Mouse (Mus musculus): ENCODE data around the gene Igsf21.

Igsf21 gene

DNA sequence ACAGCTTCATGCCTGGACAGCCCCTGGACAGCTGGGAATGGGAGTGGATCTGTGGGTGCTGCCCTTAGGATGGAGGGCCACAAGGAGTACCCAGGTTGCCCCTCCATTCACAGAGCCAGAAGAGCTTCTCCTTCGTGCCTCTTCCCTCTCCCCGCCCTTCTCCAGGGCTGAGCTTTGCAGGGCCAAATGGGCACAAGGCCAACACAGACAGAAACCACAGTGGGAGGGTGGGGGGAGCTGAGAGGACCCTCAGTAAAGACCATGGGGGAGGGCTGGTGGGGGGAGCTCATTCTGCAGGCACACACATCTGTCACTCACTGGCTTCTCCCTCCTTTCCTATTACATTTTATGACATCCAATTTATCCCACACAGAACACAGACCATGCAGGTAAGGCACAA, 151.7 kb downstream of the Igsf21 start:
- peak in 1 of 2 experiments; percentile 44 for DNase-seq

DNA sequence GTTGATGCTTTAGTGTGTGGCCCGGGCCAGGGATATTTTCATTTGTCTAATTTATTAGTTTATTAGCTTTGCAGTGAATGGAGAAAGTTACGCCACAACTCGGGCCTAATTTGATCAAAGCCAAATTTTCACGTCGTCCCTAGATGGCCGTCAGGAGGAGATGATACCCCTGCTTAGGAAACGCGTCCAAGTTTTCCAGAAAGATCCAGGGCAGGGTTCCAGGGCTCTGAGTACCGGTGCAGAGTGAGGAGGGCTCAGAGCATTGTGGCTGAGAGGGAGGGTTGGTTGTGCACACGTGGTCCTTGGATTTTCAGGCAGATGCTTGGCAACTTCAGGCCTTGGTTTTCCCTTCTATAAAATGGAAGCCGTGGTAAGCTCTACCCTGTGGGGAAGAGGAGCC, 154.2 kb downstream of the Igsf21 start:
- peak in 1 of 2 experiments; percentile 49 for DNase-seq

- no peak for DNase-seq
These were observed 154.9 kb downstream of the Igsf21 start for GRCm38 (mm10) chr4:140091693-140092092.

DNA sequence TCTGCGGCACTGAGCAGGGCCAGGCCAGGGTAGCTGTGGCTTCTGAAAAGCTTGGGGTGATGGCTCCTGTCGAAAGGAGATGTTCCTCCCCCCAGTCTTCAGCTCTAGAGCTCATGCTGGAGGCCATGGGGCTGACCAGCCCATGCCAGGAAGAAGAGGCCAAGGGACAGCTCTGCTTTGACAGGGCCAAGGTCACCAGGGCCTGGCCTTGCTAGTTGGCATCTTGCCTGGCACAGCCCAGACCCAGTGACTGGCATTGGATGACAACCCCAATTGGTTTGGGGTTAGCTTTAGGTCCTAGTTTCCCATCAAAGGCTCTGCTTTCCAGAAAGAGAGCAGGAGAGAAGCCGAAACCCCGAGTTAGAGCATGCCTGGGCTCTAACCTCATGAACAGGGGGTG, 156.9 kb downstream of the Igsf21 start:
- DNase-seq = no peak

- DNase-seq = no peak
These were observed 157.7 kb downstream of the Igsf21 start for GRCm38 (mm10) chr4:140088711-140089440.

GRCm38 (mm10) chr4:140086192-140086591, 160.4 kb downstream of the Igsf21 start:
- DNase-seq = peak in 1 of 2 experiments; percentile 51

- DNase-seq = peak; percentile 76 to 82
These were observed 162.0 kb downstream of the Igsf21 start for GRCm38 (mm10) chr4:140084521-140085011.

DNA sequence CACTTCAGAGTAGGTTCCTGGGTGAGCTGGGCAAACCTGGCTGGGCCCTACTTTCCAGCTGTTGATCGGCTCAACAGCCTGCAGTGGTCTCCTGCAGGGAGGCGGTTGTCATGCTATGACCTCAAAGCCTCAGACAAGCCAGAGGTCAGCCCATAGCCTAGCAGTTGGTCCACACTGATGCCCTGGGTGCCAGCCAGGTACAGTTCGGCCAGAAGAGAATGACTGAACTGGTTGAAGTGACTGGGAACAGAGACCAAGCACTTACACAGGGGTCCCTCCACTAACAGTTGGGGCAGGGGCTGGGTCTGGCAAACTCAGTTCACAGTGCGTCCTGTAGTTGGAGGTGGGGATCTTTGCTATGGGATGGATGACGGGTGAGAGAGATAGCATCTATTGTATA, 162.5 kb downstream of the Igsf21 start:
- DNase-seq = peak in 1 of 2 experiments; percentile 40

GRCm38 (mm10) chr4:140078416-140078815, 168.2 kb downstream of the Igsf21 start:
- no peak for DNase-seq

DNA sequence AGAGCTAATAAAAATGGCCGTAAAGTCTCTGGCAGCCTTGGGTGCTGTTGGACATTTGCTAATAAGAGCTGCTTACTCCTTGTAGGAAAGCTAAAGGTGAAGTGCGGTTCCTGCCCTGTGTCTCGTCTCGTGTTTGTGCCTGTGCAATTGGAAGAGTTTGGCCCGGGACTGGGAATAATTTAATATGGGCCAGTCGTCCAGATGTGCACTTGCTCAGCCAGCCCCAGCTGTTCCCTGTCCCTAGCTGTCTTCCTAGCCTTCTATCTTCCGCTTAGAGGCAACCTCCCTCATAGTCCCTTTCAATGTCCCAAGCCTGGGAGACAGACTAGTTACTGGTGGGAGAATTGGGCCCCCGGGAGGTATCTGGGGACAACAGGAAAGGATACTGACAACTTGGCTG, 169.0 kb downstream of the Igsf21 start:
- no peak for DNase-seq

DNA sequence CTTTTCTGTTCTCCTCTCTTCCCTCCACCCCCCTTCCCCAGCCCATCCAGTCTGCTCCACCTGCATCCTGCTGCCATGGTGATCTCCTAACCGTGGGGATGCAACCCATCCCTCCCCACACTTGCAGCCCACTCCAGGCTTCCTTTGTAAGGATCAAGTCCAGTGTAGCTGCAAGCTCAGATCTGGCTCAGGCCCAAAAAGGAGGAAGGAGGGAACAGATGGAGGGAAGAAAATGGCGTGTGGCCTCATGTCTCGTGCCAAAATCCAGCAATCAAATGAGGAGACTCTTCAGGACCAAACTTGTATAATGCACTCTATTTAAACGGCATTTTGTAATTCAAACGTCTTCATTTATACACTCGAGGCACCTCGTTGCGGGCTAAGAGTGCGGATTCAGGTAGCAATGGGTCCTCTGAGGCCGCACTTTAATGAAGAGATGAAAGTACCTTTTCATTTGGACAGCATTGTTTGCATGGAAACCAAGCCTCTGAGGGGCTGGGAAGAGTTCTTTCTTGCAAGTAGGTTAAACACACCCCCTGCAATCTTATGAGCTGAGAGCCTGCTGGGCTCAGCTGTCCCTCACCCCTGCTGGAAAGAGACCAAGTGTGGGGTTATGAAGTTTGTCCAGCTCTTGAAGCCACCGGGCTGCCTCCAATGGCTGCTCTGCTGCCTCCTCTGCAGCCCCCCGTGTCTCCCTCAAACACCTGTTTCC, 169.6 kb downstream of the Igsf21 start:
- peak; percentile 83 to 85 for DNase-seq

GRCm38 (mm10) chr4:140076428-140076827, 170.2 kb downstream of the Igsf21 start:
- no peak for DNase-seq

GRCm38 (mm10) chr4:140071047-140071446, 175.5 kb downstream of the Igsf21 start:
- no peak for DNase-seq

DNA sequence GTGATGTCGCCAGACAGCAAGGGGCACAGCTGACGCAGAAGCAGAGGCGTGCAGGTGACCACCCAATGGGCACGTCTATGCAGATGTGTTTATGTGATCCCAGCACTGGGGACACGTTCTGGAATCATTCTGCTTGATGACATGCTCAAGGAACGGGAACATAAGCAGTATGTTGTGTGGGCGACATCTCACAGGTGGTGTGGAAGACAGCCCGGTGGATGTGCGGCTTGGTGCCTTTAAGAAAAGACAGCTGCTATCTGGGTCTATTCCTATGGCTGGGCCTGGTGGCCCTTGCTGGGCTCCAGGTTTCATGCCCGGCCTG, 176.3 kb downstream of the Igsf21 start:
- no peak for DNase-seq

DNA sequence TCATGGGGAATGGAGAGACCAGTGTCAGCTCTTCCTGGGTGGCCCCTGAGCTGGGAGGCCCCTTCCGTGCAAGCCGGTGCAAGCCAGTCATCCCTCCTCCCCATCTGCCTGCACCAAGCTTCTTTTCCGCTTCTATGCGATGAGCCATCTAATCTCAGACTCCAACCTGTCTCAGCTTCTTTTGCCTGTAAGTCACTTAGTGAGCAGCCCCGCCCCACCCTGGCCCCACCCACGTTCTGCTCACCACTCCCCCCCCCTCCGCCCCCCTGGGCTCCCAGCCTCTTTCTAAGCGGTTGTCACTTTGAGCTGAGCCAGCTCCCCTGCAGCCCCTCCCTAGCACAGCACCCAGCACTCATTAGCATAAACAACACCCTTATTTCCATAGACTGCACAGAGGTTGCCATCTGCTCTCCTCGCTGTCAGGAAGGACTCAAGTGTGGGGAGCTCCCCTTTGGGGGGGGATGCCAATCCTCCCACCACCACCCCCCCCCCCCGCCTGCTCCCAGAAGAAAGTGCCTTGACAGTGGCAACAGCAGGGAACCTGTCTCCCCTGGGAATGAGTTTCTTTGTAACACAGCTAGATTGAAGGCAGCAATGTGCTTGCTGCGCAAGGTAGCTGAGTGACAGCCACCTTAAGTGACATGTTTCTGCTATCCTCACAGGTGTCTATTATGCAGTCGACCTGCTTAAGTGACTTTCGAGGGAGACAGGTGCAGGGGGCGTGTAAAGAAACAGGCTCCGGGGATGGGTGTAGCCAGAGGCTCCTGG, 176.8 kb downstream of the Igsf21 start:
- DNase-seq = no peak

DNA sequence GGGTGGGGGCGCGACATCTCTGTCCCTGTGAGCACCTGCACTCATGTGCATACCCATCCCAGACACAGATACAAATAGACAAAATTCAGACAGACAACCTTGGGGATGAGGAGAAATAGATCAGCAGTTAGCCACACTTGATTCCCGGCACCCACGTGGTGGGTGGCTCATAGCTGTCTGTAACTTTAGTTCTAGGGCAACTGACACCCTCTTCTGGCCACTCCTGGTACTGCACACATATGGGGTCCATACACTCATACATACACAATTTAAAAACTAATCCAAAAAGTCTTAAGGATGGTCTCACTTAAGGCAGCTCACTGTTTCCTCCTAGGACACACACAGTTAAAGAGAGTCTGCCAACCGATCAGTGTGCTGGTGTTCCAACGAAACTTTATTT, 178.1 kb downstream of the Igsf21 start:
- DNase-seq = peak in 1 of 2 experiments; percentile 37

- no peak for DNase-seq
These were observed 180.6 kb downstream of the Igsf21 start for GRCm38 (mm10) chr4:140066011-140066410.

GRCm38 (mm10) chr4:140063153-140063671, 183.4 kb downstream of the Igsf21 start:
- DNase-seq = no peak

- DNase-seq = no peak
These were observed 186.3 kb downstream of the Igsf21 start for GRCm38 (mm10) chr4:140060251-140060650.

DNA sequence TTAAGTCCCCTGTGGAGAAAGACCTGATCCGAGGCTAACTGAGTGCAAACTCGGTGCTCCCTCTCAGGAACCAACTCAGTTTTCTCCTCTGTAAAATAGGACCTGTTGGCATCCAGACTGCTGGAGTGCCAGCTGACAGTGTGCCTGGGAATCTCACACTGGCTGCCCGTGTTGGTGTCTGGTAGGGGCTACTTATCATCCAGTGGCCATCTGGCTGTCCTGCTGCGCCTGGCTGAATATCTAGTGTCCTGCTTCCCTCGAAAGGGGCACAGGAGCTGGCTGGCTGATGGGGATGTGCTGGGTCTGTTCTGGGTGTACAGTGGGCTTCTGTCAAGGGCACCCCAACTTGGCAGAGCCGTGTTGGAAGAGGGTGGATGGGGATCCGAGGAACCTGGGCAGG, 193.5 kb downstream of the Igsf21 start:
- DNase-seq = peak; percentile 52 to 64

GRCm38 (mm10) chr4:140052575-140052974, 194.0 kb downstream of the Igsf21 start:
- DNase-seq = peak; percentile 42 to 62

- peak; percentile 40 to 45 for DNase-seq
These were observed 198.7 kb downstream of the Igsf21 start for GRCm38 (mm10) chr4:140047807-140048362.

DNA sequence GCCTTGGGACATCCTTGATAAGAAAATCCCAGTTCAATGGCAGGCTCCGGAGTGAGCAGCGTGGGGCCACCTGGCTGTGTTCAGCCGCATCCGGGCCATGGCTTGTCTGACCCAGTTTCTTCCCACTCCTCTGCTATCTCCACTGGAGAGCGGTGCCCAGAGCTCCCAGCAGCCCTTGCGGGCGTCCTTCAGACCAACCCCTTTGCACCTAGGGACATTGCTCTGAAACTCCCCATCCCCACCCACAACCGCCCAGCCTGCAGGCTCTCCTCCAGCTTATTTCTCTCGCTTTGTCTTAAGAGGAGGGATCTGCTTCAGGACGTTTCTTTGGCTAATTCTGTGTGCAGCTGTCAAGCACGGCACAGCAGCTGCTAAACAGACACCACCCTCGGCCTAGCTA, 202.6 kb downstream of the Igsf21 start:
- DNase-seq = peak; percentile 47 to 52

Data from cerebellum, postnatal 14 days (tissue).